Mouse (Mus musculus): ENCODE measurements around the gene Pdcl2. TPM values are rescaled to one million over a fixed set of nuclear protein-coding genes. Genes with fewer than 3 reads are reported as not detected.
A peak's percentile ranks its signal among the peaks of the same experiment; 100 is the strongest.

Pdcl2 gene
- polyA plus RNA-seq (2014; fragmentation: Nextera tagmentation; extraction: Ambion mirVana), result not detected in 2 replicates

DNA sequence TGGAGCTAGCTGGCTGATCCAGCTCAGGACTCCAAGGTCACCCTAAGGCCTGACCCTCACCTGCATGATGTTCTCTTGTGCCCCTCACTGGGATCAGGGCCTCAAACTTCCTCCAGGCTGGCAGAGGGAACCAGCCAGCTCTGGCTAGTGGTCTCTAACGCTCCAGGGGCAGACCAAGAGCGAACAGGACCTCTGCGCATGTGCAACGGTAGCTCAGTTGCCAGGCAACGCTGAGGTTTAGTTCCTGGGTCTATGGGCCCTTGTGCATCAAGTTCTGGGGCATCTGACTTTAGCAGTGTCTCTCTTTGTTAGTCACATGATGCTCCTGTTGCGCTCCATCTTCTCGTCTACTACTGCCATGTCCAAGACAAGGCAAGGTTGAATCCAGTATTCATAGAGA lies at the start of gene Pdcl2:
Gene Pdcl2, minus strand, starts transcription at position 204 of the 400 bp plus-strand sequence.
- Histone ChIP-seq H3K4me1 (ENCODE audit: control insufficient read depth in 2 of 2, insufficient read depth in 2 of 2, low read length in 2 of 2) (no peaks in the 10 kb centered on the region), H3K4me3 (ENCODE audit: control insufficient read depth in 1 of 2, insufficient read depth in 1 of 2, low read depth in 1 of 2, low read length in 2 of 2) (no peak within 1 kb of the TSS), H3K27me3 (ENCODE audit: control insufficient read depth, insufficient read depth, low read length) (no peaks in the 10 kb centered on the region), H3K27ac (replicated peaks in 1 of 2; ENCODE audit: control insufficient read depth in 1 of 2, insufficient read depth in 1 of 2, low read depth in 2 of 2, low read length in 2 of 2) (no peak within 1 kb of the TSS), H3K9me3 (ENCODE audit: control insufficient read depth, low read length) (no peaks in the 10 kb centered on the region), H3K9ac (ENCODE audit: low read length) (no peak within 1 kb of the TSS), H3K36me3 (ENCODE audit: control insufficient read depth, insufficient read depth, low read length) (no peaks in the 10 kb centered on the region), H3K4me2 (ENCODE audit: low read length) (no peak within 1 kb of the TSS)
- ATAC-seq (ENCODE audit: insufficient number of reproducible peaks, insufficient read depth, low FRiP score, low read depth), result no peak
- 87% methylated on average over 7 of the region's 7 CpGs for WGBS

DNA sequence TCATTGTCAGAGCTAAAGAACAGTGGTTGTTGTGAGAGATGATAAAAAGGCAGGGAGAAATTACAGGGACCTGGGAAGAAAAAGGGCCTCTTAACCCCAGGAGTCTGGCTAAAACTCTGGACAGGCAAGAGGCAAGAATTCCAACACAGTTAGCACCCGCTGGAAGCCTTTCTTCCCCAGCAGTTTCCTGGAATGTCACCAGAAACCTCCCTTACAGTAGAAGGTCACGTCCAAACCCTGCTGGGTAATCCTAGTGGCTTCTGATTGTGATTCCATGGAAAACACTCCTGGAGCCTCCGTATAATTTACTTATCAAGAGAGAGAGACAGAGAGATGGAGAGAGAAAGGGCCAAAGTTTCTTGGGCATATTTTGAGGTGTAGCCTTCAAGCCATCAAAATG lies 48.3 kb upstream of the Pdcl2 start:
- Histone ChIP-seq H3K4me3 (ENCODE audit: control insufficient read depth in 1 of 2, insufficient read depth in 1 of 2, low read depth in 1 of 2, low read length in 2 of 2) (no peak overlapping the region), H3K27me3 (ENCODE audit: control insufficient read depth, insufficient read depth, low read length) (no peaks in the 10 kb centered on the region), H3K27ac (replicated peaks in 1 of 2; ENCODE audit: control insufficient read depth in 1 of 2, insufficient read depth in 1 of 2, low read depth in 2 of 2, low read length in 2 of 2) (no peak overlapping the region), H3K9me3 (ENCODE audit: control insufficient read depth, low read length) (no peaks in the 10 kb centered on the region), H3K4me2 (ENCODE audit: low read length) (no peak overlapping the region), H3K36me3 (ENCODE audit: control insufficient read depth, insufficient read depth, low read length) (no peaks in the 10 kb centered on the region), H3K9ac (ENCODE audit: low read length) (no peak overlapping the region), H3K4me1 (ENCODE audit: control insufficient read depth in 2 of 2, insufficient read depth in 2 of 2, low read length in 2 of 2) (peaks cover 0 to 4% of the 10 kb centered on the region in 2 experiments; a peak in 2 of 4 replicates)
- WGBS, result 18% methylated on average over 3 of the region's 3 CpGs
- ATAC-seq (ENCODE audit: insufficient number of reproducible peaks, insufficient read depth, low FRiP score, low read depth), result no peak

DNA sequence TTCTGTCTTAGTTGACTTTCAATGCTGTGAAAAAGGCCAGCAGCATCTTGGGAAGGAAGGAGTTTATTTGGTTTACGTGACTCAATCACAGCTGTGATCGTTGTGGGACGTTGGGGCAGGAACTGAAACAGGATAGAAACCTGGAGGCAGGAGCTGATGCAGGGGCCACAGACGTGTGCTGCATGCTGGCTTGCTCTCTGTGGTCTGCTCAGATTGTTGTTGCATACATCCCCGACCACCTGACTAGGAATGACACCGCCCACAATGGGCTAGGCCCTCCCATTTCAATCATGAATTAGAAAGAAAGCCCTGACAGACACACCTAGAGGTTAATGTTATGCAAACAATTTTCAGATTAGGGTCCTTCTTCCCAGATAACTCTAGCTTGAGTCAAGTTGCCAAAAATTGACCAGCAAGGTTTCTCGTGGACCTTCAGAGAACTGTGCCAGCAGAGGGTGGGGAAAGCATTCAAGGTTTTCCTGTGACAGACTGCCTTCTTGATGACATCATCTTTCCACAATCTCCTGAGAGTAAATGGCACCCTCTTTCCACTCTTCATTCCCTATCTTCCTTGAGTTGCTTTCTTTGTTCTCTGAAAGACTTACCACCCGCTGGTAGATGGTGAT lies 38.4 kb upstream of the Pdcl2 start:
- Histone ChIP-seq H3K9me3 (ENCODE audit: control insufficient read depth, low read length) (no peaks in the 10 kb centered on the region), H3K36me3 (ENCODE audit: control insufficient read depth, insufficient read depth, low read length) (no peaks in the 10 kb centered on the region), H3K9ac (ENCODE audit: low read length) (no peak overlapping the region), H3K27ac (replicated peaks in 1 of 2; ENCODE audit: control insufficient read depth in 1 of 2, insufficient read depth in 1 of 2, low read depth in 2 of 2, low read length in 2 of 2) (no peak overlapping the region), H3K4me2 (ENCODE audit: low read length) (no peak overlapping the region), H3K4me3 (ENCODE audit: control insufficient read depth in 1 of 2, insufficient read depth in 1 of 2, low read depth in 1 of 2, low read length in 2 of 2) (no peak overlapping the region), H3K4me1 (ENCODE audit: control insufficient read depth in 2 of 2, insufficient read depth in 2 of 2, low read length in 2 of 2) (peaks cover 0 to 7% of the 10 kb centered on the region in 2 experiments; a peak in 1 of 4 replicates), H3K27me3 (ENCODE audit: control insufficient read depth, insufficient read depth, low read length) (peaks cover 2% of the 10 kb centered on the region)
- ATAC-seq (ENCODE audit: insufficient number of reproducible peaks, insufficient read depth, low FRiP score, low read depth), result no peak
- 67% methylated on average over 8 of the region's 8 CpGs for WGBS

DNA sequence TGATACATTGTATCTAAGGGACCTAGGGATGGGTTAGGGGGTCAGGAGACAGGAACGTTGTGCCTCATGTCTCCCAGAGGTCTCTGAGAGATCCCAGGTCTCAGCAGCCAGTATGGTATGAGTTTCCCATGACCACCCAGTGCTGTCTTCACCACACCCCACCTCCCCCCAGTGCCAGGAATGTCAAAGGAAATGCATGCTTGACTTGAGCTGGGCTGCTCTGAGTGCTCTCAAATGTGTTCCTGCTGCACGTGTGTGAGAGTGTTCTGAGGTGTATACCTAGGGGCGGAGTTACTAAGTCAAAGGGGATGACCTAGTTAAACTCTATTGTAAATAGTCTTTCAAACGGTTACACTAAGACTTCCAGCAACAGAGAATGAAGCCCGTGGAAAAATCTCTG lies 34.5 kb upstream of the Pdcl2 start:
- 59% methylated on average over 5 of the region's 5 CpGs for WGBS
- no peak overlapping the region for H3K9ac ChIP-seq (ENCODE audit: low read length)
- ATAC-seq (ENCODE audit: insufficient number of reproducible peaks, insufficient read depth, low FRiP score, low read depth), result no peak
- H3K36me3 ChIP-seq (ENCODE audit: control insufficient read depth, insufficient read depth, low read length), result no peaks in the 10 kb centered on the region
- H3K4me1 ChIP-seq (ENCODE audit: control insufficient read depth in 2 of 2, insufficient read depth in 2 of 2, low read length in 2 of 2), result peaks cover 6 to 8% of the 10 kb centered on the region in 2 experiments; a peak in 3 of 4 replicates
- H3K9me3 ChIP-seq (ENCODE audit: control insufficient read depth, low read length), result no peaks in the 10 kb centered on the region
- no peak overlapping the region for H3K27ac ChIP-seq (replicated peaks in 1 of 2; ENCODE audit: control insufficient read depth in 1 of 2, insufficient read depth in 1 of 2, low read depth in 2 of 2, low read length in 2 of 2)
- no peak overlapping the region for H3K4me2 ChIP-seq (ENCODE audit: low read length)
- H3K27me3 ChIP-seq (ENCODE audit: control insufficient read depth, insufficient read depth, low read length), result peaks cover 24% of the 10 kb centered on the region
- H3K4me3 ChIP-seq (ENCODE audit: control insufficient read depth in 1 of 2, insufficient read depth in 1 of 2, low read depth in 1 of 2, low read length in 2 of 2), result no peak overlapping the region

DNA sequence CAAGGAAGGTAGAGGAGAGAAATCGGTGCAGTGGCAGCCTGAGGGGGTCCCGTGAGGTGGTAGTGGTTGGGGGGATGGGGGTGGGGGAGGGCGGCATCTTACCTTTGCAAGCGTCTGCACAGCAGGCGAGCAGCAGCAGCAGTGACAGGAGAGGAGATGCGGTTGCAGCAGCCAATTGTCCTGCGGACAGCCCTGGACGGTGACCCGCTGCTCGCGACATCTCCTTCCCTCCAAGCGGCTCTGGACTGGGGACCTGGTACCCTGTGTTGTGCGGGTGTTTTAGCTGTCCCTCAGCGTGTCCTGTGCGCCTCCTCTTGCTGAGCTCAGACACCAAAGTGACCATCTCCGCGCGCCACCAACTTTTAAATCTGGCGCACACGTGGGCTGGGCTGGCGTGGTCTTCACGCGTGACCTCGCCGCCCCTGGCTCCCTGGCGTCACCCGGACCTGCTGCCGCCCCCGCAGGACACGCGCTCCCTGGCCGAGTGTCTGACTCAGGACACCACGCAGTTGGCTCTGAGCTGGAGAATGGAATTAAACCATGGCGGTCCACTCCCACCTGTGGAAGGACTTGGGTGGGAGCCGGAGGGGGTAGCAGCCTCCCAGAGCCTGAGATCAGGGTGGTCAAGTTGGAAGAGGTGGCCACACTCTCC lies 32.6 kb upstream of the Pdcl2 start, which contains the start of gene Nmu:
Gene Nmu, minus strand, starts transcription at position 336 of the 652 bp plus-strand sequence.
- H3K27ac ChIP-seq (replicated peaks in 1 of 2; ENCODE audit: control insufficient read depth in 1 of 2, insufficient read depth in 1 of 2, low read depth in 2 of 2, low read length in 2 of 2), result no peak within 1 kb of the TSS
- ATAC-seq (ENCODE audit: insufficient number of reproducible peaks, insufficient read depth, low FRiP score, low read depth), result no peak
- no peaks in the 10 kb centered on the region for H3K36me3 ChIP-seq (ENCODE audit: control insufficient read depth, insufficient read depth, low read length)
- 6% methylated on average over 35 of the region's 35 CpGs for WGBS
- H3K27me3 ChIP-seq (ENCODE audit: control insufficient read depth, insufficient read depth, low read length), result peaks cover 24% of the 10 kb centered on the region
- H3K9ac ChIP-seq (ENCODE audit: low read length), result peak within 1 kb of the TSS; percentile 52; the same call in 1 of the 2 replicates
- peak within 1 kb of the TSS; percentile 77 for H3K4me2 ChIP-seq (ENCODE audit: low read length)
- H3K4me1 ChIP-seq (ENCODE audit: control insufficient read depth in 2 of 2, insufficient read depth in 2 of 2, low read length in 2 of 2), result peaks cover 6 to 8% of the 10 kb centered on the region in 2 experiments; a peak in 3 of 4 replicates
- H3K4me3 ChIP-seq (ENCODE audit: control insufficient read depth in 1 of 2, insufficient read depth in 1 of 2, low read depth in 1 of 2, low read length in 2 of 2), result peak within 1 kb of the TSS; percentile 32 to 36
- H3K9me3 ChIP-seq (ENCODE audit: control insufficient read depth, low read length), result no peaks in the 10 kb centered on the region

DNA sequence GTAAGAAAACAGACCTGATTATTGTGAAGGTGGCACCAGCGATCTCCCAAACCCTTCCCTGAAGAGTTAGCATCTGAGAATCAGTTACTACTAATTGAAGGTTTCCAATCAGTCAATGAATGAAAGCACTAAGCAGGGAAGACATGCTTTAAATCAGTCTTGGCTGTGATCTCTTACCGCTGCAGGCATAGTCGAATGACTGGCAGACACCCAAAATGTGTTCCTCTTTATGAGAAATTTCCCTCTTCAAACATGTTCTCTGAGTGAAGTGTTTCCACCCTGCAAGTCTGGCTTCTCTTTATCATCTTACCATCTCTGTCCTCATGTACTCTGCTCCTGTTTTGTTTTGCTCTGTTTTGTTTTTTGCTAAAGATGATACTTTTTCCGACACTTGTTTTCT lies 29.8 kb upstream of the Pdcl2 start:
- Histone ChIP-seq H3K4me2 (ENCODE audit: low read length) (no peak overlapping the region), H3K4me1 (ENCODE audit: control insufficient read depth in 2 of 2, insufficient read depth in 2 of 2, low read length in 2 of 2) (peaks cover 6 to 8% of the 10 kb centered on the region in 2 experiments; a peak in 3 of 4 replicates), H3K4me3 (ENCODE audit: control insufficient read depth in 1 of 2, insufficient read depth in 1 of 2, low read depth in 1 of 2, low read length in 2 of 2) (no peak overlapping the region), H3K36me3 (ENCODE audit: control insufficient read depth, insufficient read depth, low read length) (no peaks in the 10 kb centered on the region), H3K27ac (replicated peaks in 1 of 2; ENCODE audit: control insufficient read depth in 1 of 2, insufficient read depth in 1 of 2, low read depth in 2 of 2, low read length in 2 of 2) (no peak overlapping the region), H3K9ac (ENCODE audit: low read length) (no peak overlapping the region), H3K27me3 (ENCODE audit: control insufficient read depth, insufficient read depth, low read length) (peaks cover 24% of the 10 kb centered on the region), H3K9me3 (ENCODE audit: control insufficient read depth, low read length) (no peaks in the 10 kb centered on the region)
- no peak for ATAC-seq (ENCODE audit: insufficient number of reproducible peaks, insufficient read depth, low FRiP score, low read depth)
- 81% methylated on average over 4 of the region's 4 CpGs for WGBS

DNA sequence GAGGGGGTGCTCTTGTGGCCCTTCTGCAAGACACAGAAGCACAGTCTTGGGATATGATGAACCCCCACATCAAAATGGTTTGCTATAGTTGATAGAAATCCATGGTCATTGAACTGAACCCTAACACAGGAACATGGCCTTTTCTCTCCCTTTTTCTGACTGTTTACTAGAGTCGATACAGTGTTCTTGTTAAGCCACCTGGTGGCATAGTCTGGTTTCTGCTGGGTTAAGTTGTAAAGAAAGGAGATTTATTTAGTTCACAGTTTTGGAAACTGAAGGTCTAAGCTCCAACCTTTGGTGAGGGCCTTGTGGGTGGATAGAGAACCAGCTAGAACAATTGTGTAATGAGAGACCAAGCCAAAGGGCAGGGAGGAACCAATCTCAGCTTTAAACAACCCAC lies 29.1 kb upstream of the Pdcl2 start:
- H3K4me1 ChIP-seq (ENCODE audit: control insufficient read depth in 2 of 2, insufficient read depth in 2 of 2, low read length in 2 of 2), result peaks cover 6 to 8% of the 10 kb centered on the region in 2 experiments; a peak in 3 of 4 replicates
- H3K27ac ChIP-seq (replicated peaks in 1 of 2; ENCODE audit: control insufficient read depth in 1 of 2, insufficient read depth in 1 of 2, low read depth in 2 of 2, low read length in 2 of 2), result no peak overlapping the region
- H3K27me3 ChIP-seq (ENCODE audit: control insufficient read depth, insufficient read depth, low read length), result peaks cover 24% of the 10 kb centered on the region
- no peak for ATAC-seq (ENCODE audit: insufficient number of reproducible peaks, insufficient read depth, low FRiP score, low read depth)
- H3K9me3 ChIP-seq (ENCODE audit: control insufficient read depth, low read length), result no peaks in the 10 kb centered on the region
- no peak overlapping the region for H3K4me3 ChIP-seq (ENCODE audit: control insufficient read depth in 1 of 2, insufficient read depth in 1 of 2, low read depth in 1 of 2, low read length in 2 of 2)
- WGBS, result 70% methylated on average over 1 of the region's 1 CpGs
- H3K9ac ChIP-seq (ENCODE audit: low read length), result no peak overlapping the region
- no peak overlapping the region for H3K4me2 ChIP-seq (ENCODE audit: low read length)
- no peaks in the 10 kb centered on the region for H3K36me3 ChIP-seq (ENCODE audit: control insufficient read depth, insufficient read depth, low read length)
